Mouse (Mus musculus): ENCODE data around the gene Coq10b.
"Not testable (repeated sequence)": the region's sequence is repeated elsewhere in the genome, so short reads cannot be mapped to it uniquely, and the experiment has no call there.

The Coq10b gene

GRCm38 (mm10) chr1:55058383-55058782 lies 5.8 kb downstream of the Coq10b start:
- not testable (repeated sequence) for DNase-seq

DNA sequence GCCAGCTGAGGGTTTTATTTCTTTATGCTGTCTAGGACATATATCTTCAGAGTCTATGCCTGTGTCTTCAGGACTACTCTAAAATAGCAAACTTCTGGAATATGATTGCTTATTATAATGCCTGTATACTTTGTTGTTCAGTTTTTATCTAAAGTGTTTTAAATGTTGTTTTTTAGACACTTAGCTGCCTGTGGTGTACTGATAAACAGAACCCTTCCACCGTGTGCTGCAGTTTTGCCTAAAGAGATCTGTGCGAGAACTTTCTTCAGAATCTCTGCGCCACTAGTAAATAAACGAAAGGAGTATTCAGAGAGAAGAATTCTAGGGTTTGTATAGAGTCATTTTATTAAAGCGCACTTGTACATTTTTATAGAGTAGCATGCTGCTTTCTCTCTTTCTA lies 8.5 kb downstream of the Coq10b start:
- no peak for DNase-seq

DNA sequence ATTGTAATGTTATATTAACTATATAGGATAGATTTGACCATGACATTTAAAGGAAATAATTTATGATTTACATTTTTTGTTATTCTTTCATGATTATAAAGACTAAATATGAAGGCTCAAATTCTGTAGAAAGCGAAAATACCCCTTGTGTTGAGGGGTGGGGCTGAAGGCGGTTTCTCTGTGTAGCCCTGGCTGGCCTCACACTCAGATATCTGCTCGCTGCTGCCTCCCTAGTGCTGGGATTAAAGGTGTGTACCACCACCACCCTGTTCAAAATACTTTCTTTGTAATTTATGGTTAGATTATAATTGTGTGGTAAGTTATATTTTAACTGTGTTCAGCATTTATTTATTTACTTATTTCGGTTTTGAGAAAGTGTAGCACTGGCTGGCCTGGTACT lies 9.2 kb downstream of the Coq10b start:
- no peak for DNase-seq

DNA sequence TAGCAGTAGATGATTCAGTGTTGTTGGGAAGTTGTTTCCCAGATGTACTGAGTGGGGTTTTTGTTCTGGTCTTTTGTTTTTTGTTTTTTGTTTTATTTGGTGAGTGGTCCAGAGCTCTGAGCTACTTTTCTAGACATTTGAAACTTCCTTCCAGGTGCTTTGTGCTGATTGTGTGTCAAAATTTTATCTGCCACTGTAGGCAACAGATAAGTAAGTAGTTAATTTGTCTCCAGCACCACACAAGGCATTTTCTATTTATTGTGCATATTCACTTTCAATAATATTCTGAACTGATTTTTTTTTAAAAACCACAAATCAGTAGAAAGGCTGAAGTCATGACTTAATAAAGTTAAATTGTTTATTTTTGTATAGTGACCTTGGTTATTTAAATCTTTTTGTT lies 19.8 kb downstream of the Coq10b start:
- DNase-seq = not testable (repeated sequence)

DNA sequence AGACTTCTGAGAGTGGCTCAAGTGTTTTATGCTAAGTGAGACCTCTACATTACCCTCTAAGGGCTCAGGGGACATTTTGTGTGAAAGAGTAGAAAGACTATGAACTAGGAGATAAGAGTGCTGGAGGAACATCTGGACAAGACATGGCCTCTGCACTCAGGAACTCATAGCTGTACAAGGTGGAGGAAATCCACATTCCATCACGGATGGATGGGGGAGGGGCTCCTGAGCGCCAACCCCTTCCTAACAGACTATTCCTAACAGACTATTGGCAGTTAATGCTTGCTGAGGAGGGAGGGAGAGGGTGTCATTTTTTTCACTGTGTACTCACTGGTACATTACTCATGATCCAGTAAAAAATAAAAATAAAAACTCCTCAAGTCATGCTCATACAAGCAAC lies 22.2 kb downstream of the Coq10b start:
- no peak for DNase-seq

- no peak for DNase-seq
These were observed 23.3 kb downstream of the Coq10b start for GRCm38 (mm10) chr1:55075652-55076394.

- no peak for DNase-seq
These were observed 23.8 kb downstream of the Coq10b start for GRCm38 (mm10) chr1:55076395-55076743.

DNA sequence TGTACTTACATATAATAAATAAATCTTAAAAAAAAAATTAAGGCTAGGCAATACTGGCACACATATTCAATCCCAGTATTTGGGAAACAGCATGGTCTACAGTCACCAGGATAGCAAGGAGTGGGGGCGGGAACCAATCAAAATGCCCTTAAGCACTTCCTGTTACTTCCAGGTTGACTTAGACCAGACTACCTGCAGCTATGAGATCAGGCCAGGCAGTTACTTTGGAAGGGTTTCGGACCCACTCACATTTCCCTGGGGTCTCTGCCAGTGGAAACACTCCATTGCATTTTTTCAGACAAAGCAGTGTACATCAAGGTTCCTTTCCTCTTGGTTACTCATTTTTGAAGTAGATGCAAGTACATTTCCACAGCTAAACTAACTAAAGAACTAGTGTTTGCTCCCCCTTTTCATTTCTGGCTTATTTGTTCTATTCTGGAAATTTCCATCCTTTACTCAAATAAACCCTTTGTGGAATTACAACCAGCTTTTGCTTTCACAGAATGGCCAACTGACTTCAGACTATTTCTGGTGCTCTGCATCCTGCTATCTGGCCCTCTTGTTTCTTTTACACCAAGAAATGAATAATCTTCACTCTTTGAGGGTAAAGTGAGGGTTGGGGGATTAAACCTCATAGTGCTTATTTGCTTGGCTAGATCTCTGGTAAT lies 24.4 kb downstream of the Coq10b start:
- no peak for DNase-seq

DNA sequence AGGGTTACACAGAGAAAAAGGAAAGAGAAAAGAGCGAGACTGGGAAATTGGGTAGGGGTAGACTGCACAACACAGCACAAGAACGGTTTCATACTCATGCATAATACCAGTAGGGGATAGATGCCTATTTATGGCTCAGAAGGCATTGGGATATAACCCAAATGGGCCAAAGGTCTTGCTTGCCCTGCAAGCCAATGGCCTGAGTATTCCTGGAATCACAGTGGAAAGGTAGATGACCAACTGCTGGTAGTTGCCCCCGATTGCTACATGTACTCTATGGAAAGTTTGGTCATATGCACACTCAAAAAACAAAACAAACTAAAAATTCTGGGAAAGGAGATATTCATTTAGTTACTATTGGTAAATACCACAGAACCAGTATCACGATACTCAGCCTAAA lies 27.1 kb downstream of the Coq10b start:
- DNase-seq = no peak

GRCm38 (mm10) chr1:55082106-55082505 lies 29.5 kb downstream of the Coq10b start:
- DNase-seq = no peak

- no peak for DNase-seq
These were observed 33.3 kb downstream of the Coq10b start for GRCm38 (mm10) chr1:55085781-55086366.

DNA sequence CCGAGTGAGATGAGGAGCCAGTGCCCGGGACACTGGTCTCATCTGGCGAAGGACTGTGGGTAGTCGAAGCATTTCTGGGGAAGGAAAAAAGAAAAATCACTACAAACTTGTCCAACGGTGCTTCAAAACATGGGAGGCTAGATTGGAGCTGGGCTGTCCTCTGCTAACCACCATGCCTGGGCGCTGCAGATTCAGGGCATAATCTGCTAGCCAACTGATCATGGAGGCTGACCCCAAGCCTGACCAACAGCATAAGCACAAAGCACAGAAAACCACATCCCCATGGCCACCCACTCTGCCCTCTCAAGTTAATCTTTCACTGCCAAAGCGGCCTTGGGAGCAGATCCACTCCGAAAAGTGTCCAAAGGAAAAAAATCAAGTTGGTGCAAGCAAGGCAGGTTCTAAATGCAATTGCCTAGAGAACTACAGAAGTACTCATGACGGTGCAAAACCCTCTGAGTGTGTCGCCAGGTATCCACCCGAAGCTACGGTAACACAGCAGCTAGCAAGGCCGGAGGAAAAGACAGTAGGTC lies 34.4 kb downstream of the Coq10b start:
- no peak for DNase-seq

DNA sequence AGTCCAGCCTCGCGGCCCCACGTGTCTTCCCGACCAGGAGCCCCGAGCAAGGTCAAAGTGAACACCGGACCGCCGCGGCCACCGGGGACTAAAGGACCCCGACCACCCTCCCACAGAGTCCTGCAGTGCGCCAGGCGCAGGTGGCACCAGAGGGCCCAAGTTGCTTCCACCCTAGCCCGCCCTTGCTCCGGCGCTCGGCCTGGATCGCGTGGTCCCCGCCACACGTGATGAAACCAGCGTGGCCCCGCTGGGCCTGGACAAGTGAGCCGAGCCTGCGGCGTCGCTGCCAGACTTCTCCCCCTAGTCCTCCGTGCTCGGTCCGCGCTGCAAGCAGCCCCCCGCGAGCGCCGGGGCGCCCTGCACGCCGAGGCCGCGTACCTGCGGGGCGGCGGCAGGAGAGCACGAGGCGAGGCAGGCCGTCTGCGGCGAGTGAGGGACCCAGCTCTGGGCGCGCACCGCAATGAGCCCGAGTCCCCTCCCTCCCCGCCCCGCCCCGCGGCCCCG lies 34.9 kb downstream of the Coq10b start:
- DNase-seq = no peak

DNA sequence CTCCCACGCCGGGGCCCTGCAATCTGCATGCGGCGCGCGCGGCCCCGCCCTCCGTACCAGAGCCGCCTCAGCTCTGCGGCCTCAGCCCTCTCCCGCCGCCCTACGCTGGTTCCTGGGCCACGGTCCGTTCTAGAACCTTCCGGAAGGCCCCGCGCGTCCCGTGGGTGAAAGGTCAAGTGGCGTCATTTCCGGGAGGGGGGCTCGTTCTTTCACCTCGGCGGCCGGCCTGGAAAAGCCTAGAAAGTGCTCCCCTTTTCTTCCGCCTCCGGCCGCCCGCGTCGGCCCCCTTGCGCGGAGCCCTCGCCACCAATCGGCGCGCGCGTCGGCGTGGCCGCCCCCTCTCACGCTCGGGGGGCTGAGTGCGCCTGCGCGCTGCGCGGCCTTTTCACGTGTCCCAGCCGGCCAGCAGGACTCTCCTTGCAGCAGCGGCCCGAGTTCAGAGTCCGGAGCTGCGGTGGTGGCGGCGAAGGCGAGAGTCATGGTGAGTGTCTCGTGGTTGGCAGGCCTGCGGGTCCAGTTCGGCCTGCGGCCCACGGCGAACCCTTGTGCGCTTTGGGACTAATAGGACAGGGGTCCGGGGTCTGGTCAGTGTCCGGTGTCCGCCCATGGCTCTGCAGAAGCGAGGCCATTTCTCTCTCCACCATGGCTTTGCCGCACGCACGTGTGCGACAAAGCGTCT lies 35.5 kb downstream of the Coq10b start, which contains the start of the genes Hspe1 and Hspd1:
Gene Hspe1 (plus strand): TSS at position 201 of the 679 bp plus-strand sequence.
Gene Hspd1 (minus strand): TSS at position 312 of the 679 bp plus-strand sequence.
- DNase-seq = peak; percentile 98

DNA sequence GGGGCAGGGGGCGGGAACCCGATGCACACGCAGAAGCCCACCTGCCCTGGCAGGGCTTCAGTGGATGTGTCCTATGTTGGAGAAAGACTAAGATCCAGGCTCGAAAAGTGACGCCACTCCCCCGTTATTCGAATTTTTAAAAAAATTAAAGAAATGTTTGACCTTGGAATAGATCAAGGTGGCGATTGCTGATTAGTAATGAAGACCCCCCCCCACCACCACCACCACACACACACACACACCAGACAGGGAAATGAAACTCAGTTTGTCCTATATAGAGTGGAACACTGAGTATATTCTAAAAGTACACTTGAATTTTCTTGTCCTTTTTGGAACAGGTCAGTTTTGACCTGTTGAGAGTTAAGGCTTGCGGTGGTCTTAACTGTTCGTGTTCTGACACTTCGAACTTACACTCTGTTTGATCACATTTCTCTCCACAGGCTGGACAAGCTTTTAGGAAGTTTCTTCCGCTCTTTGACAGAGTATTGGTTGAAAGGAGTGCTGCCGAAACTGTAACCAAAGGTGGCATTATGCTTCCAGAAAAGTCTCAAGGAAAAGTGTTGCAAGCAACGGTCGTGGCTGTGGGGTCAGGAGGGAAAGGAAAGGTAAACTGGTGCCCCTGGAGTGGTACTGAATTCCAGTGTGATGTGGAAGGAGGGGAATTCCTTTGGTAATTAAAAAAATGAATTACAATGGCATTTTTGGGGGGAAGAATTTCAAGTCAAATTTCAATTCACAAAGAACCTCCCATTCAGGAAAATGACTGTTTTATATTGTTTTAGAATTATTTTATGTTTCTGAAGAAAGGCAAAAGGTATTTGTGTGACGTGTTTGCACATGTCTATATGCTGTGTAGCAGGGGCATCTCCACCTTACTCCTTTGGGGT lies 36.3 kb downstream of the Coq10b start:
- DNase-seq = no peak

- DNase-seq = no peak
These were observed 37.0 kb downstream of the Coq10b start for GRCm38 (mm10) chr1:55089498-55090064.

GRCm38 (mm10) chr1:55092056-55092455 lies 39.5 kb downstream of the Coq10b start:
- no peak for DNase-seq

DNA sequence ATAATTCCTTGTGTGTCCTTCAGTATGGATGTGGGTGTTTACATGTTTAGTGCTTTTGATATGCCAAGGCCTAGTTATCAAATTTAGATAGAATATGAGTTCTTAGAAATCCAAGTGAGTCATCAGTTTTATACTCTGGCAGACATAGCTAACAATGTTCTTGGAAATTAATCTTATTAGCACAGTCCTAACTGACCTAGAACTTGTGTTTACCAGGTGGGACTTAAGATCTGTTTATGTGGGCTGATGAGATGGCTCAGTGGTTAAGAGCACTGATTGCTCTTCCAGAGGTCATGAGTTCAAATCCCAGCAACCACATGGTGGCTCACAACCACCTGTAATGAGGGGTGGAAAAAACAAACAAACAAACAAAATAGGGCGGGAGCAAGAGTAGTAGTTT lies 39.9 kb downstream of the Coq10b start:
- no peak for DNase-seq

DNA sequence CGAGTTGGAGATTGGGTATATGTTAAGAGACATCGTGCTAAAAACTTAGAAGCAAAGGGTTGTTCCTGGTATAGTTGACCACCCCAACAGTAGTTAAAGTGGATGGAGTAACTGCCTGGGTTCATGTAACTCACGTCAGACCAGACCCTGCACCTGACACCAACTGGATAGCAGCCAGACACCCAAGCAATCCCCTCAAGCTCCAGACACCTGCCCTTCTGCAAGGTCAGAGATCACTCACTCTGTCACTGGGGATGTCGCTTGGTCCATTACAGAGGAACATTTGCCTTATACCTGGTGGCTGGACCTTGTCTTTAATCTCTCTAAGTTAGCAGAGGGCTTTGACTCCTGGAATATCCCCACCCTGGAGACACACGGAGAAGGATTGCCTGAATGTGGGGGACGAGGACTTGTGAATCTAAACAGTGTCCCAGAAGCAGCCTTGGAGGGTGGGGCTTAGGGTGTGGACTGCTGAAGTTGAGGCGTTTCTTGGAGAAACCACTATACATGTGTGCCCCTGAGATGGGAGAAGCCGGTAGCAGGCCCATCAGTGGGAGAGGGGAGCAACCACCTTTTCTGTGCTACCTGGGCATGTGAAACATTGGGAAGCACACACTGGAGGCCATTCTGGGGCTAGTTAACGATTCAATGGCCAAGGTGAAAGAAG lies 54.5 kb downstream of the Coq10b start:
- no peak for DNase-seq

DNA sequence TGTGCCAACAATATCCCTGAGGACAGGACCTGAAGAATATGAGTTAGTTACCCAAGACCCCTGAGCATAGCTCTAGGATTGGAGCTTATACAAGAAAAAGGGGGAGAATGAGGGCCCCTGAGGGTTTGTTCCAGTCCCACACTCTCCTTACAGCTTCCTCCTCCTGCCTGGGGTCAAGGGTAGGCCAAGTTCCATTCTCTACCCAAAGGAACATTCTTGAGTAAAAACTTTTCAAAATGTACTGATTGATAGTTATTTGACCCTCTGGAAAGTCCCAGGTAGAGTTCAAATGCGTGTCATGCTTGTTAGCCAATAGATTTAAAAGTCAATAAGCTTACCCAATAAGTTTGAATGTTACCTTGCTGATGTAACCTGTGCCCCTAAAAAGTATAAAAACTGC lies 55.1 kb downstream of the Coq10b start:
- DNase-seq = no peak

- no peak for DNase-seq
These were observed 55.9 kb downstream of the Coq10b start for GRCm38 (mm10) chr1:55108473-55108872.

All from spleen, adult 18-20 months (tissue).